Mouse (Mus musculus): ENCODE measurements at regions not wholly inside any gene's neighbourhood (a gene's known extent, or its start where the extent isn't known, plus 50 kb on each side); places are given as distances from the start of the nearest gene placed in this dataset.

DNA sequence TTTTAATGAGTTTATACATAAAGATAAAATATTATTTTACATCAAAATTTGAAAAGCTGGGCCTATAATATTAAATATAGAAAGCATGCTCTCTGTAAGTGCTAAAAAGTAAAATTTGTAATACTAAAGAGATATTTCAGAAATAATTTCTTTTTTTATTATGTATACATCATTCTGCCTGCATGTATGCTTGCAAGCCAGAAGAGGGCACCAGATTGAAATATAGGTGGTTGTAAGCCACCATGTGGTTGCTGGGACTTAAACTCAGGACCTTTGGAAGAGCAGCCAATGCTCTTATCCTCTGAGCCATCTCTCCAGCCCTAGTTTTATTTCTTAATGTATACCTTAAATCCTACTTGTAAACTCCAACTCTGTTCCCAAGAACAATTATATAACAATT, 231.7 kb upstream of the Pitrm1 start:
- ChIA-PET CTCF (interaction anchor here in 2 of 4 experiments (0.6 to 1.6 kb wide), 3 partner anchors 153 to 1909 kb away, joined by 3 to 5 read pairs (median 4); no protein-coding TSS in a partner anchor), POLR2A (no interaction called here)

DNA sequence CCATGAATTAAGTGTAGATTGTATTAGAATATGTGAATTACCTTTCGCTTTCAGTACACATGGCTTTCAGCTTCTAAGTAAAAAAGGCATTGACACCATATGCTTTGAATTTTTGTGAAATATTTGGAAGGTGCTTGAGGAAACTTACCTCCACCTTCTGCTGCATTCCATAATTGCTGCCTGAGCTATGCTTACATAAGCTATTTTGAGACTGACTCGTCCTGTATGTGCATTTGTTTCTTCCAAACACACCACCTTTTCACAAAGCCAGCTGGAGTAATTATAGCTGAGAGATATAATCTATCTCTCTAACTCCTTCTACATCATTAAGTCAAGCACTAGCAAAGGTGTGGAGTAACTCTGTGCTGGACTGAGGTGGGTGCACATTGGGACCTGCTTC, 224.0 kb upstream of the Pitrm1 start:
- POLR2A ChIA-PET = no interaction called here
- CTCF ChIA-PET = no interaction called here

DNA sequence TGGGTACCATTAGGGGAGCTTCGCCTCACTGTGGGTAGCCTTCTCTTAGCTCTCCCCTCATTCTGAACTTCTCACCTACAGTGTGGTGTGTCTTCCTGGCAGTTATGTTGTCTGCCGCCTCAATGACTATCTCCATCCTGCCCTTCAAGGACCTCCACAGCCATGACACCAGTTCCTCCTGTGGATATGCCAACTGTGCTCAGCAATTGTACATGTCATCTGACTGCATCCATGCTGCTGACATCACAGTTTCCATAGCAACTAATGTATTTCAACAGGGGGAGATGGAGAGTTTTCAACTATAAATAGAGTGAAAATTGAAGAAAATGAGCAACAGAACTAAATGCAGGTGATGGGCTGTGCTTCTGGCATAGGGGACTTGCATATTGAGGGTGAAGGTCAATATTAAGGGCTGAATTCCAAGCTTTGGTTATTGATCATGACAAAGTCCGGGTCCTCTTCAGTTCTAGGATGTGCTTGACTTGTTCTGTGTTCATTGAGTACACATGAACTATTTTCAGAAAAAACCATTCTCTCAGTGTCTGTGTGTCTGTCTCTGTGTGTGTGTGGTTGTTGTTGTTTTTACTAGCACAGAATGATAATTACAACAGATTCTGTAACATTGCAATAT, 217.5 kb upstream of the Pitrm1 start:
- ChIA-PET CTCF (no interaction called here), POLR2A (no interaction called here)

DNA sequence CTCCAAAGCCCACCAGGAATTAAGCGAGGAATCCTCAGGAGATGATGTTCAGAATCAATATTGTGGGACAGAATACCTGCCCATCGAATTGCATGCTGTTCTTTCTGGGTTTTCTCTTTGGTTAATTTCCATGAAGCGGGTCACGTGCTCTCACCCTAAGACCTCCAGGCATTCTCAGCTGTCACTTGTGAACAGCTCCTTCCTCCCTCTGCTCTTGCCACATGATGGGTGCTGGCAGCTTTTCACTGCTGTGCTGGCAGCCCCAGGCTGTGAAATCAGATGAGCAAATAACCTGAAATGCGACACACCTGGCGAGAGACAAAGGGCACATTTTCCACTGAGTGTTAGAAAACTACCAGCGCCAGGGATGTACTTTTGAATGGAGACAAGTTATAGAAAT, 207.8 kb upstream of the Pitrm1 start:
- CTCF ChIA-PET = no interaction called here

DNA sequence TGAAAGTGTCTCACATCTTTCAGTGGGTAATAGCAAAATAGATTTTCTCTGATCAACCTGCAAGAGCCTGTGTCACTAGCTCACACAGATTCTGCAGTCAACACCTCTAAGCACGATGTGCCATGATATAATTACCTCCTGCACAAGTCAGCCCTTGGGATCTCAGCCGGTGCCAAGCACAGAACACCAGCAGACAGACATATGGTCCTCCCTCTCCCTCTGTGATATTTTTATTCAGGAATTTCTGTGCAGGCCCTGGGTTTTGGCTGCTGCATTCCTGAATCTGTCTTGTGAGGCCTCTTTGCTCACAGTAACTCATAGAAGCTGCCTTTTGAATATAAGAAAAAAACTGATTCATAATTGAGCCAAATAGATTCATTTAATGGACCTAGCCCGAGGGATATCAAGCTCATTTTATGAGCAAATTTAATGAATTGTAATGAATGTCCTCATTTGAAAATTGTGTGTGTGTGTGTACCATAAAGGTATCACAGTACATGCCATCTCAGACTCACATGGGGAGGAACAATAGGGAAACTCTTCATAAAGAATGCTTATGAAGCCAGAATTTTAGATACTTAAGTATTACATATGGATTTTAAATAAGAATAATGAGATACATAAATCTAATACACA, 206.7 kb upstream of the Pitrm1 start:
- ChIA-PET POLR2A (no interaction called here), CTCF (no interaction called here)

More for the DNA sequence above, 207.8 kb upstream of the Pitrm1 start:
- POLR2A ChIA-PET = no interaction called here

DNA sequence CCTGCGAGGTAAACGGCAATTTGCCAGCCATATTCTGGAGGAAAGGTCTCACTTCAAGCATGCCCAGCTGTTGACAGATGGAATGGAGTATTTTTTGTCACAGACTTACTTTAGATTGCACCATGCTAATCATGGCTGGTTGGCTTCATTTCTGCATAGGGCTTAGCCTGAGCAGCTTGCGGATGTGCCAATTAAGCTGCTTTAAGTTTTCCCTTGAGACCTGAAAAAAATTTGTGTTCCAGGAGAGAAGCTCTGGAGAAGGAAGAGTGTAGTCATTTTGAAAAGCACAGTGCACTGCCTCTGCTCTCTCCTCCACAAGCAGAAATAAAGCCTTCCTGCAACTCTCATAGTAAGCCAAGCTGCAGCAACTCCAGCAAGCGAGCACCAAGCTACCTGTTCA, 182.8 kb upstream of the Pitrm1 start:
- ChIA-PET CTCF (interaction anchor here in 1 of 4 experiments (0.6 kb wide), 1 partner anchor 129 kb away, joined by 3 read pairs; no protein-coding TSS in a partner anchor), POLR2A (no interaction called here)

DNA sequence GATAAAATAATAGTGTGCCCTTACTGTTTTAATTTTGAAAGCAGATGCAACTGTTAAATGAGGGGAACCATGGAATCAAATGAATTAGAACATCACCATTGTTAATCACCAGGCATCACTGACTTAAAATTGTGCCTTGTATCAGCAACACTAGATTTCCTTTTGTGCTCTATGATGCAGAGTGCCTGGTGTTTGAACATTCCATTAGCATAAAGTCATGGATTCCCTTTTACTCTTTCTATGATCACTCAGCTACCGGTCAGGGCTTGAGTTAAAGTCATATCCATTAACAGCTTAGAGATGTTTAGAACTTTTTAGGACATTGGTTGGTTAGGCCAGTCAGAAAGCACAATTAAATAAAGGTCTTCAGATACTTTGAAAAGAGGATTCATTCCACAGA, 180.3 kb upstream of the Pitrm1 start:
- POLR2A ChIA-PET = no interaction called here

DNA sequence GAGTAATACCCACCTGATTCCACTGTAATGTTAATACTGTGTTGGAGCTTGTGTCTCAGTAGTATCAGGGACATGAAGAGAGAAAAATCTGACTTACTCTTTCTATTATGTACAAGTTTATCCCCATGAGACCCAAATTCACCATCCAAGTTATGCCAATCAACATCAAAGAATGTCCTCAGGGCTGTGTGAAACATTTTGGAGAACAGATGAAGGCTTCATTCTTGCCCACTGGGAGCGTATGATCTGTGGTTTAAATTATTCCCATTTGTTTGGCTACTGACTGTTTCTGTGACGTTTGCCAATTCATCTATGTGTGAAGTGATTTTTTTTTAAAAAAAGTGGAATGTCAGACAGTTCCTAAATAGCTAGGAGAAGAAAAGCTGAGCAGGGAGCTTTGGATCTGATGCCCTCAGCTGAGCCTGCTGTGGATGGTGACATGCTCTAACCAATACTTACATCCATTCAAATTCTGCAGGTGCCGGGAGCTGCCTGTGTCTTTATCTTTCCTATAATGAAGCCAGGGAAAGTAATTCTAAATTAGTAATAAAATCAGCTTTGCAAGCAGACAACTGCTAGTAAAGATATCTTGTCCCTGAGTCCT, 173.3 kb upstream of the Pitrm1 start:
- ChIA-PET CTCF (no interaction called here), POLR2A (no interaction called here)

More for the DNA sequence above, 180.3 kb upstream of the Pitrm1 start:
- CTCF ChIA-PET = no interaction called here

DNA sequence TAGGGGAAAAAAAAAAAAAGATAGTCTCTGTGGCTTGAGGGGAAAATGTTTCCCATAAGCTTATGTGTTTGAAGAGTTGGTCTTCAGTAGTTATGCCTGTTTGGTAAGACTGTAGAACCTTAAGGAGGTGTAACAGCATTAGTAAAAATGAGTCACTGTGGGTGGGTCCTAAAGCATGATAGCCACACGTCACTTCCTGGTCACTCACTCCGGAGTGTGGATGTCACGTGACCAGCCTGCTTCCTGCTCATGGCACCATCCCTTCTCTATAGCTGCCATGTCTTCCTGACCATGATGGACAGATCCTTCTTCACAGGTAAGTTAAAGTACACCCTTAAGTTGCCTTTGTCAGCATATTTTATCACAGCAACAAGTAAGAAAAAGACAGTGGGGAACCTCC, 170.0 kb upstream of the Pitrm1 start:
- CTCF ChIA-PET = no interaction called here
- POLR2A ChIA-PET = no interaction called here

DNA sequence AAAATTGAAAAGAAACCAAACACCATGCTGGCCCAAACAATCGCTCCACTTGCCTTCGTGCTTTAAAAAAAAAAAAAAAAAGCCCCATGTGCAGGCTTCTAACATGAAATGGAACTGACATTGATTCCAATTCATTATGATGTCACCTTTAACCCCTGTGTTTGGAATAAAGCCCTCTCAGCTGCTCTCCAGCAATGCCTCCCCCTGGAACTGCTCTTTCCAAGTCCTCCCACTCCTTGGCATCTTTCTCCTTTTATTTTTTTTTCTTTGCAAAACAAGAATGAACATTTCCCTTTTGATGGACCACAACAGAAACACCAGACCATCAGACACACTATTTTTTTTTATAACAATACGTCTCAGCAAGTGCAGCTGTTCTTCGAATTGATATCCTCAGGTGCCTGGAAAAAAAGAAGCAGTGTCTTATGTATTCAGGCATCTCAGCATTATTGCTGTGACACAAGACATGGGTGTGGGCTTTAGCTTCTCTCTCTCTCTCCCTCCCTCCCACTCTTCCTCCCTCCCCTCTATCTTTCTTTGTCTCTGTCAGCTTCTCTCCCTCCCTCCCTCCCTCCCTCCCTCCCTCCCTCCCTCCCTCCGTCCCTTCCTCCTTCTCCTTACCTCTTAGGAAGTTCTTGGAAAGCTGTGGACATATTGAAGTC, 152.3 kb upstream of the Pitrm1 start:
- POLR2A ChIA-PET = no interaction called here

DNA sequence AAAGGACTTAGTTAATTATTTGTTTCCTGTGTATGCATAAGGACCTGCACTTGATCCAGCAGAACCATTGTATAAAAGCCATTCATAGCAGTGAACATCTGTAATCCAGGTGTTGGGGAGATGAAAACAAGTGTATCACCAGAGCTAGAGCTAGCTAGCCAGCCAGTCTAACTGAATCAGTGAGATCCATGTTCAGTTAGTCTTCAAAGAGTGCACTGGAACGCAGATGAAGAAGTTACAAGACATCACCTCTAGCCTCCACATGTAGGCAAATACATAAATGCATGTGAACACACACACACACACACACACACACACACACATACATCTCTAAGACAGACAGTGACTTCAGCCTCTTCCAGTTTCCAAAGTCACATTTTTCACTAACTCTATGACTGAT, 150.3 kb upstream of the Pitrm1 start:
- CTCF ChIA-PET = no interaction called here
- POLR2A ChIA-PET = no interaction called here

More for the DNA sequence above, 152.3 kb upstream of the Pitrm1 start:
- CTCF ChIA-PET = no interaction called here

DNA sequence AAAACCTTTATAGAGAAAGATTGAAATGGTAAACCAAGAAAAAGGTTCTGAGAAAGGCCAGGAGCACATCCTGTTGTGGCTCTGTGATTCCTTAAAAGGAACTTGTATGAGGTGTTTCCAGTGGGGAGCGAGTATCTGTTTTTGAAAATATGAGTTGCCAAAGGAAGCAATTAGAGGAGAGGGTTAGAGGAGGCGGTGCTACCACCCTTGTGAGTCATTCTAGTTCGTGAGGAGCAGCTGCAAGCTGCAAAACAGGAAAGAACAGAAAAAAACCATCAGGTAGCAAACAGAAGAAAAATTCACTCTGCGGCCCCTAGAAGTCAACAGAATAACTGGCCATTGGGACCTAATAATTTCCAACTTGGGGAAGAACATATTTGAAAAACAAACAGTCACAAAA, 116.1 kb upstream of the Pitrm1 start:
- POLR2A ChIA-PET = no interaction called here
- CTCF ChIA-PET = no interaction called here

DNA sequence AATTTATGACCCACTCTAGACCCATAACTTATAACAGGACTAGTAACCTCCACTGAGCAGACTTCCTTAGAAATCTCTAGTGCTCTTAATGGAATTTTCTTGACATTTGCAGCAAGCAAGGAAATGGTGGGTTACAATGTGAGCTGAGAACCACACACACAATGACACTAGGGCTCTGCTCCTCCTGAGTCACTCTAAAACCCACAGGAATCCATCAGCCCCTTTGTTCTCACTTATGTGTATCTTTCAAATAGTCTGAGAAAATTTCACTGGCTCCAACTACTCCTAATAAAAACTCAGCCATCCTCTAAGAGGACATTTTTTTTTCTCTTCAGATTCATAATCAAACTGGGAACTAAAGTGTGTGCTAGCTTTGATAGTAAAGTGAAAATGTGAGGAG, 101.0 kb upstream of the Pitrm1 start:
- POLR2A ChIA-PET = no interaction called here
- CTCF ChIA-PET = no interaction called here

DNA sequence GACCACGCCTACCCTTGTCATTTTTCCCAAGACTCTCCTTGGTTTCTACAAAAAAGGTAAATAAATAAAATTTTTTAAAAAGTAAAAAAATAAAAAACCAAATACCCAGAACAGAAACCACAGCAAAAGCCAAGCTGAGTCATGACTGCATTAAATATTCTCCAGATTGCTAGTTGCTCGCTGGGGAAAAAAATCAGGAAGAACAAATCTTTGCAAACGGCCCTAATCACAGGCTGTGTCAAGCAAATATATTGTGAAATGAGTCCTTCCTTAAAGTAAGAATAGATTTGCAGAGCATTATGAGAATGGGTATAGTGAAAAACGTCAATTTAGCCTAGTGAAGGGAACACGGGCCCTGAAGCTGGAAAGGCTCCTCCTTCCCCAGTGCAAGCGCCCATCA, 86.6 kb upstream of the Pitrm1 start:
- ChIA-PET CTCF (no interaction called here), POLR2A (no interaction called here)

DNA sequence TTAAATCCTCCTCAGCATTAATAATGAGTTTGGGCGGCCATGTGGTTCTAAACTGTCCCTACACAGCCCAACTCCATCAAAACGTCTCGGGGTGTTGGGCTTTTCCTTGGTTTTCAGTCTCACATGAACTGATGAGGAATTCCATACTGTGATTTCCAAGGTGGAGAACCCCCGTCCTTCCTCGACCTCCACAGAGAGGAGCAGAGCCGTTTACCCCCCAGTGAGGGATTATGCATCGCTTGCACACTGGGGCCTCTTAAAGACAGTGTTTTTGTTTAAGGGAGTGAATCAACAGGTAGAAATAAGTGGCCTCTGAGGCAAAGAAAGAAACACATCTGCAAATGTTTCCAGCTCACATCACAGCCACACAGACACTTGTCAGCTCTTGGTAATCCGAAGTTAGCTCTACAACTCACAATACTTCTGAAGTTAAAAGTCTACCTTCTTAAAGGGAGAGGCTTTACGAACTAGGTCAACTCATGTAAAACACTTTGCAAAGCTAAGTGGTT, 82.0 kb upstream of the Pitrm1 start:
- POLR2A ChIA-PET = no interaction called here
- CTCF ChIA-PET = no interaction called here

DNA sequence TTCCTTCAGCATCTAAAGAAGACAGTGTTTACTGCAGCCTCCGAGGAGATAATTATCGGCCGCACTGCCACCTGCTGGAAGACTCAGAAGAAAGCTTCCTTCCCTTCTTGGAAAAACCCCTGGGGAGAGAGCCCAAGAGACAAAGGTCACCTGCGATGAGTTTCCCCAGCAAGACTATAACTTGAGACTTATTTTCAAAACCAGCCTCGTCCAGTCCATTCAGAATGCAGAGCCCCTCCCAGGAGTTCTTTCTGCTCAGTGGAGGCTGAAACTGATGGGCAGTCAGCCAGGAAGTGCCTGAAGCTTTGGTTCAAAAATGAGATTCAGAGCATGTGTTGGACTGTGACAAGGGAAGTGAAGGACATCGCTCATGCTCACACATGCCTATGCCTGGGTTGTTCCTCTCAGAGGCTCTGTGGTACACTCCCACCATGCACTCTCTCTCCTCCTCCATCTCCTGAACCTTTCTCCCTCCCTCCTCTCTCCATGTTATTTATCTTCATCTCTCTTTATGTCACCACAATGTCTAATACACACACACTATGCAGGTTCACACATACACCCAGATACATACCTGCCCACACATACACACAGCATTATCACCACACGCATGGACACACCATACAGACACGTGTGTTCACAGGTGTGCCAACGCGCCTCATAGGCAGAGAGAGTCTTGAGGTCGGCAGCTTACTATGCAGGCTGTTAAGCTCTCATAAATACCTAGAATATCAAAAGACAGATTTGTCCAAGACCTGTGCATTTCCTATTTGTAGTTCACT, 78.3 kb upstream of the Pitrm1 start:
- CTCF ChIA-PET = interaction anchor here (0.5 to 1.4 kb wide), 9 partner anchors 153 to 1808 kb away, joined by 3 to 5 read pairs (median 3); no protein-coding TSS in a partner anchor
- POLR2A ChIA-PET = no interaction called here

DNA sequence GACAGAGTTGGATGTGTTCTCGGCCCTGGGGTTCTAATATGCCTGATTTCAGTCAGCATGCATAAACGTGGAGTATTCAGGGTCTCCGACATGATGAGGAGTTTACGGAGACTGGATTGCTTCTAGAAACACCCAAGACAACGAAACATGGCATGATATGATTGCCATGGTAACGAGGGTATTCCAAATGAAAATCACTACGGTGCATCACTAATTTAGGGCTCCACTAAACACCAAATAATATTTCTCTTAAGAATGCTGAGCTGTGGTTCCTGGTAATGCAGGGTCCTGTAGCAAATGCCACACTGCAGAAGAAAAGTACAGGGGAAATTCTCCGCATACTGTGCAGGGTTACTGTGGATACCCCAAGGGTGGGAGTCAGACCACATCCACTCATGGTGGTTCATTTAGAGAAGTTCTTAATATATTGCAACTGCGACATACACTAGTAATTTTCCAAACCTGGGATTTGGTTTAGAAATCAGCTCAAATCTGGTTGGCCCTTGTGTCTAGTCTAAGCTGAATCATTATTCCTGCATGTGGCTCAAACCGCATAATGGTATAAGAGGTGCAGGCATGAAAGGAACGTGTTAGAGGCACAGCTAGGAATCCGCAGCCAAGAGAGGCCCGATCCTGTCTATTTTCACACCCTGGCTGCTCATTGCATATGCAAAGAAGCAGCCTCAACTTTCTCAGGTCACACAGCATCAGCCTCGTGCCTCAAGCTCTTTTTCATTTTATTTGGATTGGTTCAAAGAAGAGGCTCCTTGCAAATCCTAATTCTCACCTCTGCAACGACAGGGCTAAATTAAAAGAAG, 77.5 kb upstream of the Pitrm1 start:
- CTCF ChIA-PET = interaction anchor here in 1 of 4 experiments (1.4 kb wide), 1 partner anchor 1804 kb away, joined by 5 read pairs; no protein-coding TSS in a partner anchor
- POLR2A ChIA-PET = no interaction called here

DNA sequence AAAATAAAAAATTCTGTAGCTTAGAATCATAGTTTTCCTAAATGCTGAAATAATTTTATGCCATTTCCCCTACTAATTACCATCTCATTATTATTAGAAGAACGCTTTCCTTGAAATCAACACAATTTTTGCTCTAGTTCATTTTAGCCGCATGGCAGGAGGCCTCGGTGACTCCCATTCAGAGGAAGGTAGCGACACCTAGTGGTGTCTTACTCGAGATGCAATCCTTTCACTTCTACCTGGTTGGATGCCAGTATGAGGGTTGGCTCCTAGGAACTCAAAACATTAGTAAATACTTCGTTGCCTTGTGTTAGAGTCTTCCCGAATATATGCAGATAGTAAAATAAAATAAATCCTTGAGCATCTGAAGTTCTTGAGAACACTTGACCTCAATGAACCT, 76.3 kb upstream of the Pitrm1 start:
- ChIA-PET POLR2A (no interaction called here), CTCF (interaction anchor here in 2 of 4 experiments (0.6 kb wide), 2 partner anchors 8 to 154 kb away, joined by 3 read pairs; no protein-coding TSS in a partner anchor)

Measured in embryonic stem cell, embryonic (primary cell).